Mouse (Mus musculus) liver, postnatal 0 days (tissue): Measurements from ENCODE around the gene Nfix. TPM values are rescaled to one million over a fixed set of nuclear protein-coding genes. Genes with fewer than 3 reads are reported as not detected.
A peak's percentile ranks its signal among the peaks of the same experiment; 100 is the strongest.
"Not testable (repeated sequence)": the region's sequence is repeated elsewhere in the genome, so short reads cannot be mapped to it uniquely, and the experiment has no call there.

Source experiments
- ATAC-seq: fragments of 200-750 bp; cut with Nextera tagmentation; 2 replicates; pipeline ENCODE4 v1.8.0; 2017; ENCODE audit warnings: mild to moderate bottlenecking, moderate library complexity
- DNase-seq: peaks from one replicate; pipeline ENCODE4 v3.0.0-alpha.2; 2016
- H3K27ac ChIP-seq: fragments of 300-500 bp; sonication (generic); 2 replicates; pipeline ENCODE4 v1.5.1; 2014; ENCODE audit warnings: antibody characterized with exemption, moderate library complexity, mild to moderate bottlenecking, low read depth
- H3K27me3 ChIP-seq: fragments of 300-500 bp; sonication (generic); 2 replicates; pipeline ENCODE4 v1.6.1; 2014; ENCODE audit warnings: low read length, control low read depth, mixed read lengths; ENCODE audit not compliant: insufficient read depth
- H3K36me3 ChIP-seq: fragments of 300-500 bp; sonication (generic); replicated peaks from 2 replicates; pipeline ENCODE4 v1.6.1; 2014; ENCODE audit warnings: mild to moderate bottlenecking, control low read depth, low read length, moderate library complexity, mixed read lengths; ENCODE audit not compliant: insufficient read depth
- H3K4me1 ChIP-seq: fragments of 300-500 bp; sonication (generic); 2 replicates; pipeline ENCODE4 v1.6.1; 2014; ENCODE audit warnings: antibody characterized with exemption, mild to moderate bottlenecking, control low read depth; ENCODE audit not compliant: insufficient read depth
- H3K4me2 ChIP-seq: fragments of 300-500 bp; sonication (generic); 2 replicates; pipeline ENCODE4 v1.6.1; 2014; ENCODE audit warnings: low read depth, mild to moderate bottlenecking, low read length, moderate library complexity, mixed read lengths
- H3K4me3 ChIP-seq: fragments of 300-500 bp; sonication (generic); 2 replicates; pipeline ENCODE4 v1.5.1; 2014; ENCODE audit warnings: low read depth, low read length
- H3K9ac ChIP-seq: fragments of 300-500 bp; sonication (generic); replicated peaks from 2 replicates; pipeline ENCODE4 v1.6.1; 2014; ENCODE audit warnings: mild to moderate bottlenecking, moderate library complexity
- H3K9me3 ChIP-seq: fragments of 300-500 bp; sonication (generic); 2 replicates; pipeline ENCODE4 v1.6.1; 2016; ENCODE audit warnings: mild to moderate bottlenecking, control low read depth, low read length, mixed read lengths
- CTCF ChIP-seq: sonication (generic); IDR thresholded peaks from 2 replicates; pipeline ENCODE4 v1.5.1; 2016; ENCODE audit warnings: antibody characterized with exemption, low read depth
- EP300 ChIP-seq: IDR thresholded peaks from 2 replicates; pipeline ENCODE4 v1.6.1; 2016; ENCODE audit warnings: antibody characterized with exemption, low read depth, mild to moderate bottlenecking
- WGBS: fragments of 180-500 bp; shearing (Covaris S2); extraction: QIAGEN DNeasy Blood & Tissue Kit; methylation state at CpG from one replicate; pipeline ENCODE4 v1.1.7; 2014; ENCODE audit not compliant: insufficient replicate concordance; 5-methylcytosine and 5-hydroxymethylcytosine counted together
- polyA plus RNA-seq: library from polyadenylated mRNA; unstranded; fragments of >200 nt; fragmentation: Nextera tagmentation; extraction: Ambion mirVana; gene quantifications from 2 replicates; pipeline ENCODE4 v1.2.1, GENCODE M21; 2015

Nfix gene
- polyA plus RNA-seq, 1 experiment from 2014 or later: 4.7 TPM

GRCm38 (mm10) chr8:84832759-84833742 lies 32.9 kb upstream of the Nfix start:
- Histone ChIP-seq H3K36me3 (peaks cover 50% of the 10 kb centered on the region), H3K4me1 (peaks cover 24% of the 10 kb centered on the region), H3K27me3 (no peaks in the 10 kb centered on the region), H3K9me3 (no peaks in the 10 kb centered on the region), H3K4me2 (peak overlapping the region; percentile 92), H3K9ac (peak overlapping the region; percentile 99), H3K27ac (peak overlapping the region; percentile 91), H3K4me3 (peak overlapping the region; percentile 97)
- DNase-seq (no peak), ATAC-seq (no peak)
- TF ChIP-seq EP300 (no peak), CTCF (peak; percentile 40)
- 38% methylated on average over 10 of the region's 10 CpGs for WGBS

GRCm38 (mm10) chr8:84832034-84832717 lies 32.0 kb upstream of the Nfix start:
- WGBS: under 1% methylated on average over 59 of the region's 59 CpGs
- H3K4me1 ChIP-seq: peaks cover 24% of the 10 kb centered on the region
- H3K9me3 ChIP-seq: no peaks in the 10 kb centered on the region
- ATAC-seq (peak; percentile 86), DNase-seq (peak; percentile 92)
- peak overlapping the region; percentile 99 for H3K9ac ChIP-seq
- H3K4me3 ChIP-seq: peak overlapping the region; percentile 97
- peak overlapping the region; percentile 91 for H3K27ac ChIP-seq
- H3K27me3 ChIP-seq: no peaks in the 10 kb centered on the region
- H3K4me2 ChIP-seq: peak overlapping the region; percentile 92
- TF ChIP-seq EP300 (no peak), CTCF (no peak)
- H3K36me3 ChIP-seq: peaks cover 41% of the 10 kb centered on the region

GRCm38 (mm10) chr8:84831490-84831889 lies 31.3 kb upstream of the Nfix start, which contains the start of gene Gadd45gip1:
Gadd45gip1 (plus strand) TSS chr8:84831522.
- H3K27me3 ChIP-seq: no peaks in the 10 kb centered on the region
- no peak for TF ChIP-seq EP300
- TF ChIP-seq CTCF: peak; percentile 57
- no peaks in the 10 kb centered on the region for H3K9me3 ChIP-seq
- DNase-seq (peak; percentile 69), ATAC-seq (peak; percentile 54)
- WGBS: 29% methylated on average over 11 of the region's 11 CpGs
- H3K4me2 ChIP-seq: peak within 1 kb of the TSS; percentile 92
- H3K36me3 ChIP-seq: peaks cover 34% of the 10 kb centered on the region
- H3K27ac ChIP-seq: peak within 1 kb of the TSS; percentile 91
- peaks cover 24% of the 10 kb centered on the region for H3K4me1 ChIP-seq
- H3K9ac ChIP-seq: peak within 1 kb of the TSS; percentile 99
- peak within 1 kb of the TSS; percentile 97 for H3K4me3 ChIP-seq

- not testable (repeated sequence) for H3K27me3 ChIP-seq, H3K9ac ChIP-seq, H3K27ac ChIP-seq, H3K9me3 ChIP-seq, H3K4me3 ChIP-seq, H3K4me1 ChIP-seq, DNase-seq, H3K4me2 ChIP-seq, H3K36me3 ChIP-seq
- ATAC-seq: 0 out of 2 replicates have a peak, but pooled peaks have one; percentile 16
- WGBS: 44% methylated on average over 1 of the region's 2 CpGs
These were observed 26.4 kb upstream of the Nfix start for GRCm38 (mm10) chr8:84826518-84826917.

DNA sequence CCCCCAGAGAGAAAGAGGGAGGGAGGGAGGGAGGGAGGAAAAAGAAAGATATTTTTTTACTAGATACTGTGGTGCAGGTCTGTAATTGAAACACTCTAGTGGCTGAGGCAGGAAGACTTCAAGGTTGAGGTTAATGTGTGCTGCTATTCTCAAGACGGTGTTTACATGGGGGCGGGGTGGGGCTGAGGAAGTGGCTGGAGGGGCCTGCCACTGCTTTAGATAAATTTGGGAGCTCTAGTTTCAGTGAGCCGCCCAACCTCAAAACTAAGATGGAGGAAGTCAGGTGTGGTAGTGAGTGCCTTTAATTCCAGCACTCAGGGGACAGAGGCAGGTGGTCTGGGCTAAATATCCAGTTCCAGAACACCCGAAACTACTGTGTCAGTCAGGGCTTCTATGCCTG lies 25.5 kb upstream of the Nfix start:
- Histone ChIP-seq H3K4me3 (no peak overlapping the region), H3K4me1 (peaks cover 5% of the 10 kb centered on the region; the same call in 1 of the 2 replicates), H3K4me2 (no peak overlapping the region), H3K27me3 (no peaks in the 10 kb centered on the region), H3K9me3 (no peaks in the 10 kb centered on the region), H3K36me3 (no peaks in the 10 kb centered on the region), H3K9ac (no peak overlapping the region), H3K27ac (no peak overlapping the region)
- TF ChIP-seq EP300 (no peak), CTCF (no peak)
- no peak for DNase-seq
- 24% methylated on average over 4 of the region's 4 CpGs for WGBS
- no peak for ATAC-seq

DNA sequence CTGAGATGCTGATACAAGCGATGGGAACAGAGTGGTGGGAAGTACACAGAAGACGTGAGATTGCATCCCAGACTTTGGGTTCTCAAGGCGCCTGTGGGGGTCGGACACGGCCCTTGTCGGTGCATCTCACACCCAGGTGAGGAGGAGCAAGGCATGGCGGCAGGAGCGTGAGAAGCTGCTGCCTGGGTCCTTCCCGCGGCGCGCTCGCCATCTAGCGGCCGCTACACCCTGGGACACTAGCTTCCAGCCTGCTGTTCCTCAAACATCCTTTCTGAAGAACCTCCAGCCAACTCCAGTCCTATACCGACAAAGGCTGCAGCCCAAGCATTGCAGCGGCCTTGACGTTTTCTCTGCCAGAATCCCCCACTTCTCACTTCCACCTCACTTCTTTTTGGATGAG lies 23.5 kb upstream of the Nfix start:
- Histone ChIP-seq H3K4me3 (no peak overlapping the region), H3K27ac (no peak overlapping the region), H3K36me3 (no peaks in the 10 kb centered on the region), H3K9ac (no peak overlapping the region), H3K9me3 (no peaks in the 10 kb centered on the region), H3K4me2 (0 out of 2 replicates have a peak overlapping the region, but pooled peaks have one; percentile 6), H3K4me1 (peaks cover 5% of the 10 kb centered on the region; the same call in 1 of the 2 replicates), H3K27me3 (no peaks in the 10 kb centered on the region)
- ATAC-seq (peak; percentile 63), DNase-seq (peak; percentile 84)
- TF ChIP-seq CTCF (peak; percentile 93), EP300 (no peak)
- WGBS: 3% methylated on average over 18 of the region's 18 CpGs
